Mouse (Mus musculus): ENCODE measurements at regions not wholly inside any gene's neighbourhood (a gene's known extent, or its start where the extent isn't known, plus 50 kb on each side); places are given as distances from the start of the nearest gene placed in this dataset.

- no peak for ATAC-seq
Observed at GRCm38 (mm10) chr5:73937799-73938198, 130.4 kb downstream of the Usp46 start.

- ATAC-seq, result no peak
Observed at GRCm38 (mm10) chr5:73938450-73938849, 129.8 kb downstream of the Usp46 start.

DNA sequence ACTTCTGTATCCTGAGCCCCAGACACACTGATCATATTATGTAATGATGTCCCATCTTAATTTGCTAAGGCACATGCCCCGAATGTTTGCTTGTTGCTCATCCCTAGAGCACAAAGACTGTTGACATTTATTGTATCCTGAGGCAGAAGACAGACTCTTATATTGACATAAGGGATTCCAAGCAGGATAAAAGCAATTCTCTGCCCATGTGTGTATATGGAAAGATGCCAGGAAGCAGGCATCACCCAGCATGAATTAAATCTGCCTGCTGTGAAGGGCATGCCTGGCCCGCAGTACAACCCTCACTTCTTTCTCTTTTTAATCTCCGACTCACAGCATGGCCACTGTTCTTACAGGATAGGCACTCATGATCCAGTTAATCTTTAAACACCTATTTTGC, 125.3 kb downstream of the Usp46 start:
- no peak for ATAC-seq

DNA sequence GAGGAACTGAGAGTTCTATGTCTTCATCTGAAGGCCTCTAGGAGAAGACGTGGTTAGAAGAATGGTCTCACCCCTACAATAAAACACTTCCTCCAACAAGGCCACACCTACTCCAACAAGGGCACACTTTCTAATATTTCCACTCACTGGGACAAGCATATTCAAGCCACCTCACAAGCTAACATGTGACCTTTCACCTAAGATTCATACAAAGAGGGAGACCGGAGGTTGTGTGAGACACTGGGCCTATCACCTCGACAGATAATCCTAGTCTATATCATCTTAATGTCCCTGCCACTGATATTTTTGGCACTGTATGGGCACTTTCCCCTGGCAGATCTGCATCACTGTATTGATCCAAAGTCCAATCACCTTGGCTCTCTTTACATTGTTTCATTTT, 122.6 kb downstream of the Usp46 start:
- no peak for ATAC-seq

DNA sequence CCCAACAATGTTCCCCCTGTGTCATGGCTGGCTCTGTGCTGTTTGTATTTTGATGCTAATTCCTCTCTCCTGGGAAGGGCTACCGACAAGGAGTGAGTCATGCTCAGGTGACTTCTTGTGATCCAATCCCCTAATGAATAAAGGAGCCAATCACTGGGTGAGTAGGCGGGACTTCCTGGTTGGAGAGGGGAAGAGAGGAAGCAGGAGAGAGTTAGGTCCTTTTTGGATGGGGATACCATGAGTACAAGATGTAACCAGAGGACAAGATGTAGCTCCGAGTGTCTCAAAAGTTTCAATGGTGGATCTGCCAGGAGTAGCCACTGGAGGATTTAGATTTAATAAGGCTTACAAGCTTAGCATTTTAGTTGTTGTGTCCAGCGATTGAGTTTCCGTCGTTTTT, 122.1 kb downstream of the Usp46 start:
- ATAC-seq, result no peak

GRCm38 (mm10) chr5:73948031-73948899, 120.0 kb downstream of the Usp46 start:
- ATAC-seq, result no peak

All from activated CD4-positive, CD25-positive, alpha-beta regulatory T cell, adult 4 months (primary cell).